Mouse (Mus musculus): ENCODE measurements around the gene Ctse. TPM values are rescaled to one million over a fixed set of nuclear protein-coding genes. Genes with fewer than 3 reads are reported as not detected.

Ctse gene
- polyA plus RNA-seq, 1 experiment from 2014 or later: 0.13 TPM

- 90% methylated on average over 9 of the region's 9 CpGs for WGBS
- Histone ChIP-seq H3K4me1 (ENCODE audit: control insufficient read depth, insufficient read depth, low read length) (no peaks in the 10 kb centered on the region), H3K27ac (replicated peaks; ENCODE audit: low read depth, low read length) (no peak overlapping the region), H3K4me3 (ENCODE audit: low read depth, low read length) (no peak overlapping the region), H3K36me3 (ENCODE audit: control insufficient read depth, insufficient read depth, low read length) (no peaks in the 10 kb centered on the region), H3K9me3 (ENCODE audit: control insufficient read depth, low read length) (no peaks in the 10 kb centered on the region), H3K9ac (ENCODE audit: low read length) (no peak overlapping the region), H3K4me2 (ENCODE audit: low read depth, severe bottlenecking) (no peak overlapping the region), H3K27me3 (ENCODE audit: control insufficient read depth, insufficient read depth, low read length) (no peaks in the 10 kb centered on the region)
- ATAC-seq (ENCODE audit: insufficient number of reproducible peaks, low FRiP score, low TSS enrichment, low read depth): no peak
- DNase-seq (ENCODE audit: low spot score): no peak
These were observed 675 bp downstream of the Ctse start for GRCm38 (mm10) chr1:131638541-131639421.

GRCm38 (mm10) chr1:131640062-131640461 is 2.0 kb downstream of the Ctse start:
- Histone ChIP-seq H3K36me3 (ENCODE audit: control insufficient read depth, insufficient read depth, low read length) (no peaks in the 10 kb centered on the region), H3K9me3 (ENCODE audit: control insufficient read depth, low read length) (no peaks in the 10 kb centered on the region), H3K4me3 (ENCODE audit: low read depth, low read length) (no peak overlapping the region), H3K27me3 (ENCODE audit: control insufficient read depth, insufficient read depth, low read length) (no peaks in the 10 kb centered on the region), H3K27ac (replicated peaks; ENCODE audit: low read depth, low read length) (no peak overlapping the region), H3K4me1 (ENCODE audit: control insufficient read depth, insufficient read depth, low read length) (no peaks in the 10 kb centered on the region), H3K4me2 (ENCODE audit: low read depth, severe bottlenecking) (no peak overlapping the region), H3K9ac (ENCODE audit: low read length) (no peak overlapping the region)
- WGBS: 88% methylated on average over 4 of the region's 4 CpGs
- no peak for ATAC-seq (ENCODE audit: insufficient number of reproducible peaks, low FRiP score, low TSS enrichment, low read depth)
- no peak for DNase-seq (ENCODE audit: low spot score)

- no peak overlapping the region for H3K27ac ChIP-seq (replicated peaks; ENCODE audit: low read depth, low read length)
- H3K4me2 ChIP-seq (ENCODE audit: low read depth, severe bottlenecking): no peak overlapping the region
- ATAC-seq (ENCODE audit: insufficient number of reproducible peaks, low FRiP score, low TSS enrichment, low read depth): no peak
- no peaks in the 10 kb centered on the region for H3K4me1 ChIP-seq (ENCODE audit: control insufficient read depth, insufficient read depth, low read length)
- H3K4me3 ChIP-seq (ENCODE audit: low read depth, low read length): no peak overlapping the region
- H3K9me3 ChIP-seq (ENCODE audit: control insufficient read depth, low read length): no peaks in the 10 kb centered on the region
- DNase-seq (ENCODE audit: low spot score): no peak
- no peaks in the 10 kb centered on the region for H3K27me3 ChIP-seq (ENCODE audit: control insufficient read depth, insufficient read depth, low read length)
- WGBS: 90% methylated on average over 13 of the region's 13 CpGs
- H3K36me3 ChIP-seq (ENCODE audit: control insufficient read depth, insufficient read depth, low read length): no peaks in the 10 kb centered on the region
- H3K9ac ChIP-seq (ENCODE audit: low read length): no peak overlapping the region
These were observed 3.5 kb downstream of the Ctse start for GRCm38 (mm10) chr1:131641565-131641964.

GRCm38 (mm10) chr1:131642251-131642650 is 4.1 kb downstream of the Ctse start:
- no peak for DNase-seq (ENCODE audit: low spot score)
- Histone ChIP-seq H3K9ac (ENCODE audit: low read length) (no peak overlapping the region), H3K4me3 (ENCODE audit: low read depth, low read length) (no peak overlapping the region), H3K4me2 (ENCODE audit: low read depth, severe bottlenecking) (no peak overlapping the region), H3K27ac (replicated peaks; ENCODE audit: low read depth, low read length) (no peak overlapping the region), H3K27me3 (ENCODE audit: control insufficient read depth, insufficient read depth, low read length) (no peaks in the 10 kb centered on the region), H3K9me3 (ENCODE audit: control insufficient read depth, low read length) (no peaks in the 10 kb centered on the region), H3K36me3 (ENCODE audit: control insufficient read depth, insufficient read depth, low read length) (no peaks in the 10 kb centered on the region), H3K4me1 (ENCODE audit: control insufficient read depth, insufficient read depth, low read length) (no peaks in the 10 kb centered on the region)
- no peak for ATAC-seq (ENCODE audit: insufficient number of reproducible peaks, low FRiP score, low TSS enrichment, low read depth)
- WGBS: 95% methylated on average over 2 of the region's 2 CpGs

GRCm38 (mm10) chr1:131652670-131653443 is 14.8 kb downstream of the Ctse start:
- ATAC-seq (ENCODE audit: insufficient number of reproducible peaks, low FRiP score, low TSS enrichment, low read depth) (no peak), DNase-seq (ENCODE audit: low spot score) (no peak)
- H3K27ac ChIP-seq (replicated peaks; ENCODE audit: low read depth, low read length): no peak overlapping the region
- no peak overlapping the region for H3K4me3 ChIP-seq (ENCODE audit: low read depth, low read length)
- no peaks in the 10 kb centered on the region for H3K4me1 ChIP-seq (ENCODE audit: control insufficient read depth, insufficient read depth, low read length)
- no peaks in the 10 kb centered on the region for H3K36me3 ChIP-seq (ENCODE audit: control insufficient read depth, insufficient read depth, low read length)
- 84% methylated on average over 12 of the region's 12 CpGs for WGBS
- no peak overlapping the region for H3K4me2 ChIP-seq (ENCODE audit: low read depth, severe bottlenecking)
- H3K9me3 ChIP-seq (ENCODE audit: control insufficient read depth, low read length): no peaks in the 10 kb centered on the region
- no peak overlapping the region for H3K9ac ChIP-seq (ENCODE audit: low read length)
- no peaks in the 10 kb centered on the region for H3K27me3 ChIP-seq (ENCODE audit: control insufficient read depth, insufficient read depth, low read length)

- Histone ChIP-seq H3K27me3 (ENCODE audit: control insufficient read depth, insufficient read depth, low read length) (no peaks in the 10 kb centered on the region), H3K9ac (ENCODE audit: low read length) (no peak overlapping the region), H3K9me3 (ENCODE audit: control insufficient read depth, low read length) (no peaks in the 10 kb centered on the region), H3K4me3 (ENCODE audit: low read depth, low read length) (no peak overlapping the region), H3K36me3 (ENCODE audit: control insufficient read depth, insufficient read depth, low read length) (no peaks in the 10 kb centered on the region), H3K4me2 (ENCODE audit: low read depth, severe bottlenecking) (no peak overlapping the region), H3K4me1 (ENCODE audit: control insufficient read depth, insufficient read depth, low read length) (no peaks in the 10 kb centered on the region), H3K27ac (replicated peaks; ENCODE audit: low read depth, low read length) (no peak overlapping the region)
- 78% methylated on average over 6 of the region's 6 CpGs for WGBS
- DNase-seq (ENCODE audit: low spot score): no peak
- ATAC-seq (ENCODE audit: insufficient number of reproducible peaks, low FRiP score, low TSS enrichment, low read depth): no peak
These were observed 17.5 kb downstream of the Ctse start for GRCm38 (mm10) chr1:131655601-131656000.

GRCm38 (mm10) chr1:131657945-131658354 is 19.8 kb downstream of the Ctse start:
- Histone ChIP-seq H3K27me3 (ENCODE audit: control insufficient read depth, insufficient read depth, low read length) (no peaks in the 10 kb centered on the region), H3K9ac (ENCODE audit: low read length) (peak overlapping the region; percentile 38; the same call in 1 of the 2 replicates), H3K4me1 (ENCODE audit: control insufficient read depth, insufficient read depth, low read length) (no peaks in the 10 kb centered on the region), H3K4me2 (ENCODE audit: low read depth, severe bottlenecking) (peak overlapping the region; percentile 36; the same call in 1 of the 2 replicates), H3K27ac (replicated peaks; ENCODE audit: low read depth, low read length) (no peak overlapping the region), H3K9me3 (ENCODE audit: control insufficient read depth, low read length) (no peaks in the 10 kb centered on the region), H3K36me3 (ENCODE audit: control insufficient read depth, insufficient read depth, low read length) (no peaks in the 10 kb centered on the region), H3K4me3 (ENCODE audit: low read depth, low read length) (no peak overlapping the region)
- DNase-seq (ENCODE audit: low spot score) (peak; percentile 93), ATAC-seq (ENCODE audit: insufficient number of reproducible peaks, low FRiP score, low TSS enrichment, low read depth) (peak; percentile 86)
- 0% methylated on average over 11 of the region's 11 CpGs for WGBS

GRCm38 (mm10) chr1:131659512-131660085 is 21.5 kb downstream of the Ctse start:
- no peak for ATAC-seq (ENCODE audit: insufficient number of reproducible peaks, low FRiP score, low TSS enrichment, low read depth)
- no peak overlapping the region for H3K4me3 ChIP-seq (ENCODE audit: low read depth, low read length)

More at GRCm38 (mm10) chr1:131659512-131660085, 21.5 kb downstream of the Ctse start:
- Histone ChIP-seq H3K36me3 (ENCODE audit: control insufficient read depth, insufficient read depth, low read length) (no peaks in the 10 kb centered on the region), H3K27me3 (ENCODE audit: control insufficient read depth, insufficient read depth, low read length) (no peaks in the 10 kb centered on the region), H3K4me2 (ENCODE audit: low read depth, severe bottlenecking) (no peak overlapping the region), H3K9me3 (ENCODE audit: control insufficient read depth, low read length) (no peaks in the 10 kb centered on the region), H3K4me1 (ENCODE audit: control insufficient read depth, insufficient read depth, low read length) (no peaks in the 10 kb centered on the region), H3K27ac (replicated peaks; ENCODE audit: low read depth, low read length) (no peak overlapping the region), H3K9ac (ENCODE audit: low read length) (no peak overlapping the region)
- WGBS: 78% methylated on average over 5 of the region's 5 CpGs
- DNase-seq (ENCODE audit: low spot score): no peak
